ENCODE assay signal across 8 mouse cellular contexts in genomic region chr19:41835816-41836215, GRCm38 (mm10). TPM values are rescaled to one million over a fixed set of nuclear protein-coding genes. Genes with fewer than 3 reads are reported as not detected.
DNase-seq lines count a peak whose midpoint lies in the region; ATAC-seq and TF ChIP-seq lines count a peak whose summit lies in the region.

No protein-coding gene starts in this region.

- H3K4me1 ChIP-seq in heart, embryonic 16.5 days (ENCODE audit: control insufficient read depth, insufficient read depth, low read length): peaks cover 22% of the 10 kb centered on the region
- H3K4me1 ChIP-seq in limb, embryonic 10.5 days: peaks cover 53% of the 10 kb centered on the region
- peaks cover 46% of the 10 kb centered on the region for H3K4me1 ChIP-seq in midbrain, embryonic 13.5 days (replicated peaks)

- H3K4me2 ChIP-seq in heart, embryonic 16.5 days (ENCODE audit: low read depth, low read length): peak overlapping the region; percentile 51
- H3K4me2 ChIP-seq in midbrain, embryonic 13.5 days (replicated peaks): peak overlapping the region; percentile 44

- H3K27me3 ChIP-seq in heart, embryonic 16.5 days (ENCODE audit: control insufficient read depth, insufficient read depth, low read length): peaks cover 8% of the 10 kb centered on the region; the same call in 1 of the 2 replicates
- H3K27me3 ChIP-seq in limb, embryonic 10.5 days (ENCODE audit: low read depth, poor library complexity, severe bottlenecking): peaks cover 32% of the 10 kb centered on the region
- peaks cover 8% of the 10 kb centered on the region; the same call in 1 of the 2 replicates for H3K27me3 ChIP-seq in midbrain, embryonic 13.5 days

- intact Hi-C loops in gastrocnemius, adult 2 months (cut with DNase I): no loop called here

- no peak overlapping the region for H3K9ac ChIP-seq in heart, embryonic 16.5 days (ENCODE audit: low read length)
- H3K9ac ChIP-seq in midbrain, embryonic 13.5 days (replicated peaks): peak overlapping the region; percentile 17; the same call in 1 of the 2 replicates

- DNase-seq in right cerebral cortex, postnatal 14 days: peak; percentile 22
- no peak for DNase-seq in right cerebral cortex, postnatal 4 days
- DNase-seq in embryo, embryonic 10 days (ENCODE audit: low spot score): peak; percentile 65
- DNase-seq in limb, embryonic 10.5 days (ENCODE audit: low spot score): peak; percentile 48
- DNase-seq in gastrocnemius, adult 2 months: no peak

- no peak for TF ChIP-seq CTCF in gastrocnemius, adult 2 months (IDR thresholded peaks at IDR 0.05)

- H3K4me3 ChIP-seq in heart, embryonic 16.5 days (ENCODE audit: low read length): no peak overlapping the region
- peak overlapping the region; percentile 18; the same call in 1 of the 2 replicates for H3K4me3 ChIP-seq in limb, embryonic 10.5 days
- peak overlapping the region; percentile 7; the same call in 1 of the 2 replicates for H3K4me3 ChIP-seq in midbrain, embryonic 13.5 days (replicated peaks)
- H3K4me3 ChIP-seq in gastrocnemius, adult 2 months: no peak overlapping the region

- under 1% methylated on average over 6 of the region's 6 CpGs for WGBS in heart, embryonic 16.5 days
- 1% methylated on average over 6 of the region's 6 CpGs for WGBS in limb, embryonic 10.5 days
- 1% methylated on average over 6 of the region's 6 CpGs for WGBS in midbrain, embryonic 13.5 days

- peak; percentile 64 for ATAC-seq in heart, embryonic 16.5 days (replicated peaks; ENCODE audit: extremely low read depth, insufficient read depth, low FRiP score)
- peak; percentile 80 for ATAC-seq in midbrain, embryonic 13.5 days
- no peak for ATAC-seq in inflammation-experienced regulatory T-cells, adult 6 months

- H3K9me3 ChIP-seq in heart, embryonic 16.5 days (replicated peaks; ENCODE audit: control insufficient read depth, low read length): no peaks in the 10 kb centered on the region
- no peaks in the 10 kb centered on the region for H3K9me3 ChIP-seq in limb, embryonic 10.5 days (replicated peaks)
- H3K9me3 ChIP-seq in midbrain, embryonic 13.5 days: no peaks in the 10 kb centered on the region

- no peaks in the 10 kb centered on the region for H3K36me3 ChIP-seq in heart, embryonic 16.5 days (ENCODE audit: control insufficient read depth, insufficient read depth)
- H3K36me3 ChIP-seq in limb, embryonic 10.5 days: no peaks in the 10 kb centered on the region
- H3K36me3 ChIP-seq in midbrain, embryonic 13.5 days: no peaks in the 10 kb centered on the region

- H3K27ac ChIP-seq in heart, embryonic 16.5 days (ENCODE audit: low read length): peak overlapping the region; percentile 37; the same call in 1 of the 2 replicates
- H3K27ac ChIP-seq in limb, embryonic 10.5 days: no peak overlapping the region
- H3K27ac ChIP-seq in midbrain, embryonic 13.5 days: peak overlapping the region; percentile 49
- no peak overlapping the region for H3K27ac ChIP-seq in gastrocnemius, adult 2 months

RNA-seq across cellular contexts. Expression of gene Frat1, which starts 6.0 kb away (rescaled TPM):
- polyA plus RNA-seq in heart, embryonic 16.5 days (2015; fragmentation: Nextera tagmentation; extraction: Ambion mirVana): 2.4 and 2.7 TPM in 2 replicates
- polyA plus RNA-seq in limb, embryonic 10.5 days (2016; fragmentation: Nextera tagmentation; extraction: Ambion mirVana): 4.3 and 4.9 TPM in 2 replicates
- 26.2 and 29.0 TPM in 2 replicates for polyA plus RNA-seq in midbrain, embryonic 13.5 days (2015; fragmentation: Nextera tagmentation; extraction: Ambion mirVana)
- total RNA-seq in gastrocnemius, adult 2 months (2021): 1 to 10 TPM; 6.3 to 6.8 TPM
- 10 to 100 TPM in 2 of 3 experiments, 1 to 10 TPM in 1; 7.8 to 24.9 (median 21.2) TPM for polyA plus RNA-seq in inflammation-experienced regulatory T-cells, adult 6 months (2017; shearing (Covaris generic))

RNA-seq across cellular contexts. Expression of gene Frat2, which starts 12.1 kb away (rescaled TPM):
- polyA plus RNA-seq in heart, embryonic 16.5 days (2015; fragmentation: Nextera tagmentation; extraction: Ambion mirVana): 1.9 and 2.8 TPM in 2 replicates
- polyA plus RNA-seq in limb, embryonic 10.5 days (2016; fragmentation: Nextera tagmentation; extraction: Ambion mirVana): 1.9 and 3.0 TPM in 2 replicates
- polyA plus RNA-seq in midbrain, embryonic 13.5 days (2015; fragmentation: Nextera tagmentation; extraction: Ambion mirVana): 7.6 and 10.4 TPM in 2 replicates
- total RNA-seq in gastrocnemius, adult 2 months (2021): 10 to 100 TPM; 15.6 to 22.2 TPM
- polyA plus RNA-seq in inflammation-experienced regulatory T-cells, adult 6 months (2017; shearing (Covaris generic)): 1 to 10 TPM in 2 of 3 experiments, under 1 TPM in 1; 0.33 to 1.5 (median 1.3) TPM

RNA-seq across cellular contexts. Expression of gene Arhgap19, which starts 34.0 kb away (rescaled TPM):
- polyA plus RNA-seq in heart, embryonic 16.5 days (2015; fragmentation: Nextera tagmentation; extraction: Ambion mirVana): 12.7 and 13.6 TPM in 2 replicates
- 45.7 and 47.1 TPM in 2 replicates for polyA plus RNA-seq in limb, embryonic 10.5 days (2016; fragmentation: Nextera tagmentation; extraction: Ambion mirVana)
- 11.0 and 11.6 TPM in 2 replicates for polyA plus RNA-seq in midbrain, embryonic 13.5 days (2015; fragmentation: Nextera tagmentation; extraction: Ambion mirVana)
- 1 to 10 TPM; 7.7 to 9.6 TPM for total RNA-seq in gastrocnemius, adult 2 months (2021)
- 10 to 100 TPM in 1 of 3 experiments, 1 to 10 TPM in 2; 2.7 to 21.2 (median 2.7) TPM for polyA plus RNA-seq in inflammation-experienced regulatory T-cells, adult 6 months (2017; shearing (Covaris generic))

Comparison
In these comparisons a context has a peak if more than half of its experiments do, and no peak if none do; other contexts are left out.
1. DNase-seq: peak in right cerebral cortex, postnatal 14 days (single experiment), embryo, embryonic 10 days (single experiment) and limb, embryonic 10.5 days (single experiment); none in right cerebral cortex, postnatal 4 days (single experiment) and gastrocnemius, adult 2 months (single experiment).
2. H3K27ac ChIP-seq: peak in heart, embryonic 16.5 days (single experiment) and midbrain, embryonic 13.5 days (single experiment); none in limb, embryonic 10.5 days (single experiment) and gastrocnemius, adult 2 months (single experiment).
3. H3K4me3 ChIP-seq: peak in limb, embryonic 10.5 days (single experiment) and midbrain, embryonic 13.5 days (single experiment); none in heart, embryonic 16.5 days (single experiment) and gastrocnemius, adult 2 months (single experiment).